Mouse (Mus musculus): Measurements from ENCODE around the gene Ctu2. TPM values are rescaled to one million over a fixed set of nuclear protein-coding genes. Genes with fewer than 3 reads are reported as not detected.

The Ctu2 gene
- 24.1 and 25.2 TPM in 2 replicates for total RNA-seq (2017)

- ATAC-seq (ENCODE audit: extremely low read depth, insufficient number of reproducible peaks, low FRiP score, poor library complexity, severe bottlenecking) = peak; percentile 70
These were observed at the start of gene Ctu2, which contains the start of gene Rnf166 for GRCm38 (mm10) chr8:122475580-122476320. Ctu2 (plus strand) TSS chr8:122476143. Rnf166 (minus strand) TSS chr8:122476064.

GRCm38 (mm10) chr8:122426145-122426544 is 49.8 kb upstream of the Ctu2 start:
- no peak for ATAC-seq (ENCODE audit: extremely low read depth, insufficient number of reproducible peaks, low FRiP score, poor library complexity, severe bottlenecking)

GRCm38 (mm10) chr8:122427607-122428006 is 48.3 kb upstream of the Ctu2 start:
- no peak for ATAC-seq (ENCODE audit: extremely low read depth, insufficient number of reproducible peaks, low FRiP score, poor library complexity, severe bottlenecking)

GRCm38 (mm10) chr8:122428163-122428562 is 47.8 kb upstream of the Ctu2 start:
- no peak; the same call in 1 of the 2 replicates for ATAC-seq (ENCODE audit: extremely low read depth, insufficient number of reproducible peaks, low FRiP score, poor library complexity, severe bottlenecking)

- ATAC-seq (ENCODE audit: extremely low read depth, insufficient number of reproducible peaks, low FRiP score, poor library complexity, severe bottlenecking) = peak; percentile 72
These were observed 45.8 kb upstream of the Ctu2 start for GRCm38 (mm10) chr8:122430058-122430636.

GRCm38 (mm10) chr8:122430646-122431045 is 45.3 kb upstream of the Ctu2 start:
- ATAC-seq (ENCODE audit: extremely low read depth, insufficient number of reproducible peaks, low FRiP score, poor library complexity, severe bottlenecking) = no peak

GRCm38 (mm10) chr8:122431694-122432442 is 44.1 kb upstream of the Ctu2 start:
- ATAC-seq (ENCODE audit: extremely low read depth, insufficient number of reproducible peaks, low FRiP score, poor library complexity, severe bottlenecking) = no peak

- peak; percentile 41 for ATAC-seq (ENCODE audit: extremely low read depth, insufficient number of reproducible peaks, low FRiP score, poor library complexity, severe bottlenecking)
These were observed 43.3 kb upstream of the Ctu2 start, which contains the start of gene Cyba for GRCm38 (mm10) chr8:122432443-122433268. Cyba (minus strand) TSS chr8:122432930.

GRCm38 (mm10) chr8:122433269-122433905 is 42.6 kb upstream of the Ctu2 start:
- no peak; the same call in 1 of the 2 replicates for ATAC-seq (ENCODE audit: extremely low read depth, insufficient number of reproducible peaks, low FRiP score, poor library complexity, severe bottlenecking)

- ATAC-seq (ENCODE audit: extremely low read depth, insufficient number of reproducible peaks, low FRiP score, poor library complexity, severe bottlenecking) = no peak
These were observed 40.6 kb upstream of the Ctu2 start for GRCm38 (mm10) chr8:122435375-122435774.

GRCm38 (mm10) chr8:122436146-122436545 is 39.8 kb upstream of the Ctu2 start:
- ATAC-seq (ENCODE audit: extremely low read depth, insufficient number of reproducible peaks, low FRiP score, poor library complexity, severe bottlenecking) = no peak

- no peak for ATAC-seq (ENCODE audit: extremely low read depth, insufficient number of reproducible peaks, low FRiP score, poor library complexity, severe bottlenecking)
These were observed 39.3 kb upstream of the Ctu2 start for GRCm38 (mm10) chr8:122436586-122437125.

GRCm38 (mm10) chr8:122437708-122438331 is 38.1 kb upstream of the Ctu2 start:
- ATAC-seq (ENCODE audit: extremely low read depth, insufficient number of reproducible peaks, low FRiP score, poor library complexity, severe bottlenecking) = no peak

GRCm38 (mm10) chr8:122439336-122439735 is 36.6 kb upstream of the Ctu2 start:
- no peak for ATAC-seq (ENCODE audit: extremely low read depth, insufficient number of reproducible peaks, low FRiP score, poor library complexity, severe bottlenecking)

- no peak for ATAC-seq (ENCODE audit: extremely low read depth, insufficient number of reproducible peaks, low FRiP score, poor library complexity, severe bottlenecking)
These were observed 34.6 kb upstream of the Ctu2 start for GRCm38 (mm10) chr8:122441326-122441725.

GRCm38 (mm10) chr8:122442356-122442755 is 33.6 kb upstream of the Ctu2 start:
- no peak for ATAC-seq (ENCODE audit: extremely low read depth, insufficient number of reproducible peaks, low FRiP score, poor library complexity, severe bottlenecking)

- ATAC-seq (ENCODE audit: extremely low read depth, insufficient number of reproducible peaks, low FRiP score, poor library complexity, severe bottlenecking) = no peak
These were observed 33.2 kb upstream of the Ctu2 start for GRCm38 (mm10) chr8:122442781-122443180.

Data from neutrophil, adult 5-6 weeks (primary cell).